Mouse (Mus musculus) CD4-positive, CD25-positive, alpha-beta regulatory T cell, adult 2 months (primary cell): ENCODE data around the gene Serpina3c.
"Not testable (repeated sequence)": the region's sequence is repeated elsewhere in the genome, so short reads cannot be mapped to it uniquely, and the experiment has no call there.

ENCODE experiments used
- DNase-seq: peaks from one replicate; pipeline ENCODE4 v3.0.0-alpha.2; 2012; ENCODE audit warnings: low read depth, low spot score

Serpina3c gene

GRCm38 (mm10) chr12:104112333-104112732 is 41.3 kb downstream of the Serpina3c start, which contains the start of gene Serpina3a:
TSS of gene Serpina3a (plus strand) at chr12:104112724.
- not testable (repeated sequence) for DNase-seq

- DNase-seq = no peak
These were observed 45.2 kb downstream of the Serpina3c start for GRCm38 (mm10) chr12:104108507-104108906.

GRCm38 (mm10) chr12:104106919-104107318 is 46.8 kb downstream of the Serpina3c start:
- DNase-seq = no peak

- DNase-seq = no peak
These were observed 47.8 kb downstream of the Serpina3c start for GRCm38 (mm10) chr12:104105847-104106246.

DNA sequence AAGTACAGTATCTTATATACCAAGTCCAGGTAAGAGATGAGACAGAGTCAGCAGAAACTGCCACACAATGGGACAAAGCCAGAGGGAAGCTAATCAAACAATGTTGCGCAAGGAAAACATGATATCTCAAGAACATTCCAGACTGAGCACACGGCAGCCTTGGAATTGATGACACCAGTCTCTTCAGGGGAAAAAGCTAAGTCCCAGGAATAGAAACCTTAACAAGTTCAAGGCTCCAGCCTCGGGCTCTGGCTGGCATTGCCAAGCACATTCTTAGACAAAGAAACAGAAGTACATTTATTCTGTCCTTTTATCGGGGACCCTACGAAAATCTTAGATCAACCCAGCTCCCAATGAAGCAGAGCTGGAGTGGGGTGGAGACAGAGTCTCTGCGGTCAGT is 52.9 kb downstream of the Serpina3c start, which contains the start of gene Serpina5:
Gene Serpina5 (plus strand): TSS at position 346 of the 400 bp plus-strand sequence.
- DNase-seq = no peak
